12 mouse cellular contexts compared by ENCODE assay signal in genomic region chr7:97740948-97741347, GRCm38 (mm10). TPM values are rescaled to one million over a fixed set of nuclear protein-coding genes. Genes with fewer than 3 reads are reported as not detected.
DNase-seq lines count a peak whose midpoint lies in the region; ATAC-seq and TF ChIP-seq lines count a peak whose summit lies in the region.
"Had no signal": no experiment of that assay in that cellular context is flagged by ENCODE, and none has a peak within 500 bp of the region (broad histone marks: within the 10 kb centered on the region; RNA-seq: fewer than 3 reads in every experiment).

No protein-coding gene starts in this region.

- no peaks in the 10 kb centered on the region for H3K27me3 ChIP-seq in lung, embryonic 16.5 days (ENCODE audit: control insufficient read depth, insufficient read depth, low read depth, low read length)
- H3K27me3 ChIP-seq in hindbrain, embryonic 12.5 days: no peaks in the 10 kb centered on the region

- 47% methylated on average over 10 of the region's 10 CpGs for WGBS in lung, embryonic 16.5 days
- 48% methylated on average over 10 of the region's 10 CpGs for WGBS in hindbrain, embryonic 12.5 days

- H3K9me3 ChIP-seq in lung, embryonic 16.5 days (ENCODE audit: control insufficient read depth, low read length): no peaks in the 10 kb centered on the region
- H3K9me3 ChIP-seq in hindbrain, embryonic 12.5 days (replicated peaks): no peaks in the 10 kb centered on the region

- no peak for TF ChIP-seq CTCF in layer of hippocampus, adult 2 months (conservative IDR thresholded peaks at IDR 0.05)

- H3K9ac ChIP-seq in lung, embryonic 16.5 days (ENCODE audit: low read length): no peak overlapping the region
- H3K9ac ChIP-seq in hindbrain, embryonic 12.5 days: no peak overlapping the region

- H3K4me3 ChIP-seq in lung, embryonic 16.5 days (ENCODE audit: low read length): no peak overlapping the region
- no peak overlapping the region for H3K4me3 ChIP-seq in hindbrain, embryonic 12.5 days
- no peak overlapping the region for H3K4me3 ChIP-seq in layer of hippocampus, adult 2 months

- H3K27ac ChIP-seq in lung, embryonic 16.5 days (ENCODE audit: low read length): no peak overlapping the region
- H3K27ac ChIP-seq in hindbrain, embryonic 12.5 days: no peak overlapping the region
- no peak overlapping the region for H3K27ac ChIP-seq in layer of hippocampus, adult 2 months

- DNase-seq in ovary, adult 18-20 months (ENCODE audit: low spot score): peak; percentile 25
- no peak for DNase-seq in ovary, postnatal 14 days (ENCODE audit: low spot score)
- DNase-seq in spleen, postnatal 10 days (ENCODE audit: low spot score in 2 of 2): no peak
- DNase-seq in frontal cortex, postnatal 10 days (ENCODE audit: low spot score in 2 of 2): no peak
- DNase-seq in layer of hippocampus, adult 2 months (ENCODE audit: low spot score in 2 of 2): no peak
- DNase-seq: cerebellum, adult 8-10 months; kidney, adult 11 months; left cerebral cortex, postnatal 4 days had no signal

- H3K36me3 ChIP-seq in lung, embryonic 16.5 days (ENCODE audit: control insufficient read depth, insufficient read depth, low read length): no peaks in the 10 kb centered on the region
- H3K36me3 ChIP-seq in hindbrain, embryonic 12.5 days: no peaks in the 10 kb centered on the region

- H3K4me1 ChIP-seq in lung, embryonic 16.5 days (replicated peaks; ENCODE audit: control insufficient read depth, insufficient read depth, low read length): peaks cover 11% of the 10 kb centered on the region
- peaks cover 13% of the 10 kb centered on the region for H3K4me1 ChIP-seq in hindbrain, embryonic 12.5 days

- no peak overlapping the region for H3K4me2 ChIP-seq in lung, embryonic 16.5 days (ENCODE audit: low read depth, low read length)
- H3K4me2 ChIP-seq in hindbrain, embryonic 12.5 days (replicated peaks): no peak overlapping the region

- ATAC-seq in granulocyte monocyte progenitor cell, adult 5-6 weeks (replicated peaks; ENCODE audit: poor library complexity, severe bottlenecking): peak; percentile 74
- ATAC-seq in lung, embryonic 16.5 days (ENCODE audit: low read depth): peak; percentile 32
- ATAC-seq in hindbrain, embryonic 12.5 days (ENCODE audit: low FRiP score): no peak
- ATAC-seq: midbrain, embryonic 16.5 days had no signal

RNA-seq across cellular contexts. Expression of gene Aqp11, which starts 2.9 kb away (rescaled TPM):
- 1.1 and 1.5 TPM in 2 replicates for total RNA-seq in granulocyte monocyte progenitor cell, adult 5-6 weeks (2014; fragmentation: Nextera tagmentation)
- total RNA-seq in granulocyte monocyte progenitor cell, adult 5-6 weeks (2017): 0.36 and 4.4 TPM in 2 replicates
- 4.8 and 8.1 TPM in 2 replicates for polyA plus RNA-seq in lung, embryonic 16.5 days (2015; fragmentation: Nextera tagmentation; extraction: Ambion mirVana)
- 6.2 TPM in 2 replicates for polyA plus RNA-seq in hindbrain, embryonic 12.5 days (2016; fragmentation: Nextera tagmentation; extraction: Ambion mirVana)
- 10 to 100 TPM; 37.7 to 38.9 TPM for total RNA-seq in layer of hippocampus, adult 2 months (2021)

RNA-seq across cellular contexts. Expression of gene Clns1a, which starts 44.5 kb away (rescaled TPM):
- 124 and 134 TPM in 2 replicates for total RNA-seq in granulocyte monocyte progenitor cell, adult 5-6 weeks (2014; fragmentation: Nextera tagmentation)
- total RNA-seq in granulocyte monocyte progenitor cell, adult 5-6 weeks (2017): 153 and 162 TPM in 2 replicates
- polyA plus RNA-seq in lung, embryonic 16.5 days (2015; fragmentation: Nextera tagmentation; extraction: Ambion mirVana): 152 and 161 TPM in 2 replicates
- polyA plus RNA-seq in hindbrain, embryonic 12.5 days (2016; fragmentation: Nextera tagmentation; extraction: Ambion mirVana): 197 TPM in 2 replicates
- 10 to 100 TPM; 91.0 to 94.3 TPM for total RNA-seq in layer of hippocampus, adult 2 months (2021)

RNA-seq across cellular contexts. Expression of gene Pak1, which starts 47.4 kb away (rescaled TPM):
- total RNA-seq in granulocyte monocyte progenitor cell, adult 5-6 weeks (2014; fragmentation: Nextera tagmentation): 36.4 and 44.3 TPM in 2 replicates
- total RNA-seq in granulocyte monocyte progenitor cell, adult 5-6 weeks (2017): 52.5 and 56.6 TPM in 2 replicates
- polyA plus RNA-seq in lung, embryonic 16.5 days (2015; fragmentation: Nextera tagmentation; extraction: Ambion mirVana): 15.1 and 15.4 TPM in 2 replicates
- 110 and 111 TPM in 2 replicates for polyA plus RNA-seq in hindbrain, embryonic 12.5 days (2016; fragmentation: Nextera tagmentation; extraction: Ambion mirVana)
- 100 to 1,000 TPM; 209 to 219 TPM for total RNA-seq in layer of hippocampus, adult 2 months (2021)

Comparison
In these comparisons a context has a peak if more than half of its experiments do, and no peak if none do; other contexts are left out.
1. RNA of gene Aqp11, which starts 2.9 kb away (total RNA-seq): 37.7 to 38.9 TPM in layer of hippocampus, adult 2 months; 0.36 to 4.4 TPM in granulocyte monocyte progenitor cell, adult 5-6 weeks; every median in the first group is over 4 times any median in the second.